Mouse (Mus musculus): ENCODE measurements around the gene Palm2. TPM values are rescaled to one million over a fixed set of nuclear protein-coding genes. Genes with fewer than 3 reads are reported as not detected.

Palm2 gene
- polyA plus RNA-seq, 1 experiment from 2014 or later: 3.9 TPM

DNA sequence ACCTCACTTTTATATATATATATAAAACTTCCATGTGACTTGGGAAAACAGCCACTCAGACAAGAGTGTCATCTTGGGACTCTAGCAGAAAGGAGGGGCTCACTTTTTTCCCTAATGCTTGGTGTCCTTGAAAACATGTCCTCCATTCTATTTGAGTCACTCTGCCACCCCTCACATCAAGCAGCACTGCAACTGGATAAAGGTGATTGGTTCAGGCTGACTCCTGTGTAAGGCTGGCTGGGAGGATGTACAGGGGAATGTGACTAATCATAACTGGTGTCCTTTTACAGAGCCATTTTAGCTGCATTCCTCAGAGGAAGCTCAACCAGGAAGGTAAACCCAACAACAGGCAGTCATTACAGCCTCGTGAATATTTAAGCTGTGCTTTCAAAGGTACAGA lies 200.9 kb downstream of the Palm2 start:
- no peaks in the 10 kb centered on the region for H3K4me1 ChIP-seq (replicated peaks)
- no peak overlapping the region for H3K4me3 ChIP-seq (replicated peaks)
- no peaks in the 10 kb centered on the region for H3K27me3 ChIP-seq (replicated peaks)
- no peak overlapping the region for H3K4me2 ChIP-seq (replicated peaks)
- 57% methylated on average over 1 of the region's 1 CpGs for WGBS
- no peak overlapping the region for H3K9ac ChIP-seq
- no peak overlapping the region for H3K27ac ChIP-seq
- H3K36me3 ChIP-seq: no peaks in the 10 kb centered on the region
- no peaks in the 10 kb centered on the region for H3K9me3 ChIP-seq
- ATAC-seq: no peak

DNA sequence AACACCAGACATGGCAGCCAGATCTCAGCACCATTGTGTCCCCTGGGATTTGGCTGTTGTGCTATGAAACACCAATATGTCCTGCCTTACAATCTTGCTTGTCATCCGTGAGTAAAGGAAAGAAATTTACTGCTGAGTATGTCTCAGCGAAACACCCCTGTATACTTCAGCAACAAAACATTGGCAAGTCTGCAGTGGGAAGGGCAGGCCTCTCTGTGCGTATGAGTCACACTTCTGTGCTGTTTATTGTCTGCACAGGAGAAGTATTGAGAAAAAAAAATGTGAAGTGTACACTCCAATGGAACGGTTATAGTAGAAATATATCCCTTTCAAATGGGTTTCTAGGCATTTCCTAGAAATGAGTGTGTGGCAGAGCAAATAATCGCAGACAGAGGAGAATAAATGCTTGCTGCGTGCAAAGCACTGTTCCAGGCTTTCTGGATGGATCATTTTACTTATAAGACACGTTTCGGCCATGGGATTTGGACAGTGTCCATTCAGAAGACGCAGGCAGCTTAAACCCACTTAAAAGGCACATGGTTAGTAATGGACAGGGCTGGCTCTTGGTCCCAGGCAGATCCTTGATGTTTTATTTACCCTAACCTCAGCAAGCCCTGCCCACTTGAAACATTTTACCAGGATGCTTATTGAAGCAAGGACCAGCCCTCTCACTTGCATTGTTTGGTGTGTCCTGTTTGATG lies 202.9 kb downstream of the Palm2 start:
- 48% methylated on average over 9 of the region's 9 CpGs for WGBS
- H3K4me3 ChIP-seq (replicated peaks): no peak overlapping the region
- no peaks in the 10 kb centered on the region for H3K36me3 ChIP-seq
- H3K9me3 ChIP-seq: no peaks in the 10 kb centered on the region
- H3K27me3 ChIP-seq (replicated peaks): no peaks in the 10 kb centered on the region
- no peak overlapping the region for H3K27ac ChIP-seq
- no peak overlapping the region for H3K4me2 ChIP-seq (replicated peaks)
- H3K9ac ChIP-seq: no peak overlapping the region
- H3K4me1 ChIP-seq (replicated peaks): no peaks in the 10 kb centered on the region
- no peak for ATAC-seq

DNA sequence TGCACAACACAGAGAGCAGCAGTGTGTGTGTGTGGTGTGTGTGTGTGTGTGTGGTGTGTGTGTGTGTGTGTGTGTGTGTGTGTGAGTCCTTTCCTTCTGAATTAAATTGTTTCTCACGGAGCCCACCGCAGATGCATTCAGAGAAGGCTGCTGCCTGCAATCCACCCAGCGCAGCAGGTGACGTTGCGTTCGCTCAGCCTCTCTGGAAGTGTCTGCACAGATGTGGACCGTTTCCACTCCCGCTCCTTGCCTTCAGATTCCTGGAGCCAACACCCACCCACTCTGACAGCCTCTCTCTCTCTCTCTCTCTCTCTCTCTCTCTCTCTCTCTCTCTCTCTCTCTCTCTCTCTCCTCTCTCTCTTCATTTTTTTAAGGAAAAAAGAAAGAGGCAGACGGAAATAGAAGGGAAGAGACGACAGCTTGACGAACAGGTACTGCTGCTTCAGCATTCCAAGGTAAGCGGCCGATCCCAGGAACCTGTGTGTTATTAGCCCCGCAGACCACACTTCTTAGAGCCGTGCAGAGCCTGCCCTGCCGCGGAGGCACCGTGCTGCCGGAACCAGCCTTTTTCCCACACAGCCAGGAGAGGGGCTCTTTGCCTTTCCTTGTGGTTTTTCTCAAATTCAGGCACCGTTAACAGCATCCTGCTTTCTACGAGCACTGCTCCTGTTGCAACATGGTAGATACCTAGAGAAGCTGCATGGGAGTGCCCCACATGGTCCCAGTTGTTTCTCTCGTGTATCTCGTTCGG lies 203.8 kb downstream of the Palm2 start:
- Histone ChIP-seq H3K9me3 (no peaks in the 10 kb centered on the region), H3K27me3 (replicated peaks) (no peaks in the 10 kb centered on the region), H3K4me3 (replicated peaks) (peak overlapping the region; percentile 27), H3K36me3 (no peaks in the 10 kb centered on the region), H3K4me1 (replicated peaks) (no peaks in the 10 kb centered on the region), H3K9ac (peak overlapping the region; percentile 31), H3K27ac (no peak overlapping the region), H3K4me2 (replicated peaks) (peak overlapping the region; percentile 62)
- 19% methylated on average over 24 of the region's 24 CpGs for WGBS
- ATAC-seq: no peak

DNA sequence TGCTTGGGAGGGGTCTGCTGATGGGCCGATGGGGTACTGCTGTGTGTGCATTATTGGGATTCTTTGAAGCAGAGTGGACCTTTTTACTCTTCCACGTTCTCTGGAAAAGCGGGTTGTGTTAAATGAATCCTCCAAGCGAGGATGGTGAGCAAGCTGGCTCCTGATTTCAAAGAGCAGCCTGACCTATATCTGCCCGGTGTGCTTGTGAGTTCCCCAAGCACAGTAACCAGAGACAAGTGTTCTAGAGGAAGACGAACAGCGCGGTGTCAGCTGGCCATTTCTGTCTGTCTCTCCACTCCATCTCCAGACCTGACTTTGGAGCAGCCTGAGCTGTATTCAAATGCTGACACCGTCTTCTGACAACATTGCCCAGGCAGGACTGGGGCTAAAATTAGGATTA lies 204.9 kb downstream of the Palm2 start:
- H3K36me3 ChIP-seq: no peaks in the 10 kb centered on the region
- H3K4me2 ChIP-seq (replicated peaks): no peak overlapping the region
- no peaks in the 10 kb centered on the region for H3K9me3 ChIP-seq
- WGBS: 81% methylated on average over 9 of the region's 9 CpGs
- H3K27ac ChIP-seq: no peak overlapping the region
- H3K4me1 ChIP-seq (replicated peaks): no peaks in the 10 kb centered on the region
- no peak for ATAC-seq
- H3K4me3 ChIP-seq (replicated peaks): no peak overlapping the region
- no peak overlapping the region for H3K9ac ChIP-seq
- no peaks in the 10 kb centered on the region for H3K27me3 ChIP-seq (replicated peaks)

DNA sequence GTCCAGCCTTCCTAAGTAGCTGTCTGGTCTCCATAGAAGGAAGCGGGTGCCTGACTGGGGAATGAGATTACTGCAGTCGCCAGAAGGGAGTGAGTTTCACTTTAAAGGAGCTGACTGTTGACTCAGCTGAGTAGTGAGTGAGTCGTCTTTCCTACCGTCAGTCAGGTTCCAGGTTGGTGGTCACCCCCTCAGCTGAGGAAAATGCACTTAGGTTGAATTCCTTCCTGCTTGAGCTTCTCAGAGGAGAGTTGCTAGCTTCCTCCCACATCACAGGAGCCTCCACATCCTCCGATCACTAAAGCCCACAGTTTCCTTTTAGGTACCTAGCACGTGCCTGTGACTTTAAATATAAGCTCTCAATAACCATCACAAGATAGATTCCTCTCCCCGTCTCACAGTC lies 206.2 kb downstream of the Palm2 start:
- Histone ChIP-seq H3K36me3 (no peaks in the 10 kb centered on the region), H3K4me3 (replicated peaks) (no peak overlapping the region), H3K4me1 (replicated peaks) (no peaks in the 10 kb centered on the region), H3K4me2 (replicated peaks) (no peak overlapping the region), H3K9ac (no peak overlapping the region), H3K9me3 (no peaks in the 10 kb centered on the region), H3K27ac (no peak overlapping the region), H3K27me3 (replicated peaks) (no peaks in the 10 kb centered on the region)
- 35% methylated on average over 7 of the region's 7 CpGs for WGBS
- no peak for ATAC-seq

DNA sequence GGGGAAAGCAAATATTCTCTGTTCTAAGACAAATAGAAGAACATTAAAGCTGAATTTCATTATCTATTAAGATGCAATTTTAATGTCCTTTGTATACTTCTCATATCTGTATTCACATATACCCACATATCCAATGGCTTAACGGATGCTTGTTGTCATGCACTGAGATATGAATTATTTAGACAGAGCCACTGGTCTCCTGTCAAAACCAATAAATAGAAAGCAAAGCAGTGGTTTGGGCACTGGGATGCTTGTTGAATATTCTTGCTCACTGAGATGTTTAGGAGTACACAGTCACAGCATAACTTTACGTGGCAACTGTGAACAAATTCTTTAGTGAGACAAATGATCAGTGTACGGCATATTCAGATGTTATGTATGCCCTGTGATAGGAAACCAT lies 206.9 kb downstream of the Palm2 start:
- no peak overlapping the region for H3K4me2 ChIP-seq (replicated peaks)
- 84% methylated on average over 3 of the region's 3 CpGs for WGBS
- no peak overlapping the region for H3K4me3 ChIP-seq (replicated peaks)
- no peak overlapping the region for H3K27ac ChIP-seq
- no peak for ATAC-seq
- H3K9me3 ChIP-seq: no peaks in the 10 kb centered on the region
- no peaks in the 10 kb centered on the region for H3K27me3 ChIP-seq (replicated peaks)
- no peak overlapping the region for H3K9ac ChIP-seq
- no peaks in the 10 kb centered on the region for H3K36me3 ChIP-seq
- H3K4me1 ChIP-seq (replicated peaks): no peaks in the 10 kb centered on the region

DNA sequence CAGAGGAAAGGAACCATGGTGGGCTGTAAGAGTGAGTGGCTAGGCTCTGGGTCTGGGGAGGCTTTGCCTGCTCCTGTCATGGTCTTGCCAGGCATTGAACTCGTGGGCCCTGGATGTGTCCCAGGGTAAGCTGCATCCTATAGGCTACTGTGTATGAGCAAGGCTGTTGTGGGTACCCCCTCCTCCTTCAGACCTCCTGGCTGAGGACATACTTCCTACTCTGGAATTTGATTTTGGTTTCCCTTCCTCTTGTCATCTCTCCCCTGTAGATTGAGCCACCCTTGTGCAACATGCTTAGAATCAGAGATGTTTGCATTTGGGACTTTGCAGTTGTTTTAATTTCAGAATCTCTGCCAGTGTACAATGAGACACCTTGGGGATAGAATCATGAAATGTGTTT lies 216.9 kb downstream of the Palm2 start:
- Histone ChIP-seq H3K27ac (no peak overlapping the region), H3K4me2 (replicated peaks) (no peak overlapping the region), H3K4me1 (replicated peaks) (no peaks in the 10 kb centered on the region), H3K36me3 (0 out of 2 replicates have a peak, but pooled peaks cover 5% of the 10 kb centered on the region), H3K9me3 (no peaks in the 10 kb centered on the region), H3K9ac (no peak overlapping the region), H3K27me3 (replicated peaks) (no peaks in the 10 kb centered on the region), H3K4me3 (replicated peaks) (no peak overlapping the region)
- 83% methylated on average over 1 of the region's 1 CpGs for WGBS
- no peak for ATAC-seq

DNA sequence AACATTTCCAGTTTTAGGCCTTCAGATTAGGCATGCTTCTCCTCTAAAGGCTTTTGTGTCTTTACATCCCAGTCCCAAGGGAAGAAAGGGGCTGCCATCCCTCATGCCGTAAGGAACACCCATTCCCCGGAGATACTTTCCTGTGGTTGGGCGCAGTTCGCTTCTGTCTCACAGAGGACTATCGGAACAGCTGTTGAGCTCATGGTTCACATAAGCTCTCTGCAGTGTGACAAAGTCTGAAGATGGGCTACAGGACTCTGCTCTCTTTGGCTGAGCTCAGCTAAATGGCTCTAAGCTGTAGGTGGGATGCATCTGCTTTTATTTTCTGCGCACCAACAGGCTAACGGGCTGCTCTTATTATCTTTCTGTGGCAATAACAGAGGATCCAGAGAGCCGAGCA lies 217.5 kb downstream of the Palm2 start:
- Histone ChIP-seq H3K9ac (no peak overlapping the region), H3K4me1 (replicated peaks) (no peaks in the 10 kb centered on the region), H3K9me3 (no peaks in the 10 kb centered on the region), H3K27me3 (replicated peaks) (no peaks in the 10 kb centered on the region), H3K27ac (no peak overlapping the region), H3K4me3 (replicated peaks) (no peak overlapping the region), H3K4me2 (replicated peaks) (no peak overlapping the region), H3K36me3 (0 out of 2 replicates have a peak, but pooled peaks cover 5% of the 10 kb centered on the region)
- WGBS: 85% methylated on average over 8 of the region's 8 CpGs
- no peak for ATAC-seq

DNA sequence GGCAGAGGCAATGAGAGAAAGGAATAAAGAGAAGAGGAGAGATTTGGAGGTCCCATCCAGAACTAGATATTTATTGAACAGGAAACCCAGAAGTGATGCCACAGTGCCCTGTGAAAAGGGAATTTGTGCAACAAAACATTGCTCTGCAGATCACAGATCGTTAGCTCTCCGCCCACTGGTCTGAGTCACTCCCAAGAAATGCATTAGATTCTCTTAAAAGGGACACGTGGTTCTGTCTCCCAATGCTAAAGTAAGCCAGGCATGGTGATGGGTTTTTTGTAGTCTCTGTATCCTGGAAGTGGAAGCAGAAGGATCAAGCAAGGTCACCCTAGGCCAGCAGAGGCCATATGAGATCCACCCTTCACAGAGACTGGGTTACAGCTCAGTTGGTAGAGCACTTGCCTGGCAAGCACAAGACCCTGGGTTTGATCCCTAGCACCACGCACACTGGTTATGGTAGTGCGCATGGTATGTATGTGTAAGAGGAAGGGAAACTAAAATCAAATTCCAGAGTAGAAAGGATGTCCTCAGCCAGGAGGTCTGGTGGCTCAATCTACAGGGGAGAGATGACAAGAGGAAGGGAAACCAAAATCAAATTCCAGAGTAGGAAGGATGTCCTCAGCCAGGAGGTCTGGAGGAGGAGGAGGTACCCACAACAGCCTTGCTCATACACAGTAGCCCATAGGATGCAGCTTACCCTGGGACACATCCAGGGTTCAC lies 218.3 kb downstream of the Palm2 start:
- ATAC-seq: no peak
- H3K27me3 ChIP-seq (replicated peaks): no peaks in the 10 kb centered on the region
- WGBS: 67% methylated on average over 5 of the region's 5 CpGs
- H3K4me3 ChIP-seq (replicated peaks): no peak overlapping the region
- no peaks in the 10 kb centered on the region for H3K9me3 ChIP-seq
- no peak overlapping the region for H3K27ac ChIP-seq
- H3K4me2 ChIP-seq (replicated peaks): no peak overlapping the region
- 0 out of 2 replicates have a peak, but pooled peaks cover 5% of the 10 kb centered on the region for H3K36me3 ChIP-seq
- H3K4me1 ChIP-seq (replicated peaks): no peaks in the 10 kb centered on the region
- no peak overlapping the region for H3K9ac ChIP-seq

DNA sequence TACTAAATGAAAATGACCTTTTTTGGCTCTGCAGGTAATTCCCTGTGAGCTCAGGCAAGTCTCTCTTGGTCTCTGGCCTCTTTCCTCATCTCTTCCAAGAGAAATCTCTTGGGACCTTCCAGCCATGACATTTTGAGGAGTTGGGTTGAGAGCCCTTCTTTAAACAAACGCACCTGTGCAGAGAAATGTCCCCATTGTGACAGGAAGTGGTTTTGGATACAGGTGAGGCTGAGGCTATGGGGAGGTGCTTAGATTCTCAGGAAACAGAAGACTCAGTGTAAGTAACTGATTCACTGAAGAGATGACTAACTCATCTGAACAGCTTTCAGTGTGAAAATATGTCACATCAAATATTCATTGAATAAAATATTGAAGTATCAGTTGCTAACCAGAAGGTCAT lies 221.9 kb downstream of the Palm2 start:
- no peaks in the 10 kb centered on the region for H3K9me3 ChIP-seq
- ATAC-seq: no peak

DNA sequence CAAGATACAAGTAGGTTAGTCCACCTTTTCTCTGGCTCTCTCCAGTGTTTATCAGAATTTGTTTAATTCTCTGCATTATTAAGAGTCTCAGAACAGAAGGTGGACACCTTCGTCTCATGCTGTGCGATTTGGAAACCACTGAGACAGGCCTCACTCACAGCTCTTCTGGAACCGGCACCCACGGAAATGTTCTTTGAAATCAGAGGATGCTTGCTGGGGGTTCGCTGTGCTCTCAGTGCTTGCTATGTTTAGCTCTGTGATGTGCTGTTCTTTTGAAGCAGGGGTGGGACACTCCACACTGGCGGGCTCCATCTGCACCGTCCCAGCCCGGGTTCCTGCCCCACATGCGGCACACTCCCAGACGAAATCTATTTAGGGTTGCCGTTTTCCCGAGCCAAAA lies 222.3 kb downstream of the Palm2 start:
- H3K4me2 ChIP-seq (replicated peaks): no peak overlapping the region
- no peak overlapping the region for H3K4me3 ChIP-seq (replicated peaks)
- H3K9me3 ChIP-seq: no peaks in the 10 kb centered on the region
- 94% methylated on average over 12 of the region's 12 CpGs for WGBS
- H3K27me3 ChIP-seq (replicated peaks): no peaks in the 10 kb centered on the region
- no peak overlapping the region for H3K27ac ChIP-seq
- H3K4me1 ChIP-seq (replicated peaks): no peaks in the 10 kb centered on the region
- no peak overlapping the region for H3K9ac ChIP-seq
- no peak for ATAC-seq
- 0 out of 2 replicates have a peak, but pooled peaks cover 2% of the 10 kb centered on the region for H3K36me3 ChIP-seq

More for the DNA sequence above, 221.9 kb downstream of the Palm2 start:
- H3K36me3 ChIP-seq: 0 out of 2 replicates have a peak, but pooled peaks cover 2% of the 10 kb centered on the region
- no peak overlapping the region for H3K27ac ChIP-seq
- H3K4me2 ChIP-seq (replicated peaks): no peak overlapping the region
- H3K9ac ChIP-seq: no peak overlapping the region
- 80% methylated on average over 1 of the region's 1 CpGs for WGBS
- no peaks in the 10 kb centered on the region for H3K27me3 ChIP-seq (replicated peaks)
- no peaks in the 10 kb centered on the region for H3K4me1 ChIP-seq (replicated peaks)
- H3K4me3 ChIP-seq (replicated peaks): no peak overlapping the region

DNA sequence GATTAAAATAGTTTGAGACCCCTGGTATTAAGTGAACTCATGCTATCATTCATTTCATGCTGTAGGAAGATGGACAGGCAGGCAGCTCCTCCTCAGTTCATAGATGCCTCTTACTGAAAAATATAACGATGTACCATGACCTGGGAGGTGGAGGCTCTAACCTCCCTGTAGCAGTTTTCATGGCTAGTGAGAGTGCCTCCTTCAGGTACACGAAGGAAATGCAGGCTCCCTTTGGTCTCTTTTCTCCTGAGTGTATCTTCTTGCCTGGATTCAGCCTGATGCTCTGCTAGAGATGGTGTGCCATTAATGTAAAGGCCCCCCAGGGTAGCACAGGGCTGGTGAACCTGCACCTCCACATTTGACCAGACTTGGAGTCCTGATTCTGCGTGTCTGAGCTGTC lies 222.8 kb downstream of the Palm2 start:
- H3K9me3 ChIP-seq: no peaks in the 10 kb centered on the region
- H3K4me2 ChIP-seq (replicated peaks): no peak overlapping the region
- WGBS: 85% methylated on average over 3 of the region's 3 CpGs
- no peak overlapping the region for H3K9ac ChIP-seq
- ATAC-seq: no peak
- 0 out of 2 replicates have a peak, but pooled peaks cover 2% of the 10 kb centered on the region for H3K36me3 ChIP-seq
- H3K4me3 ChIP-seq (replicated peaks): no peak overlapping the region
- H3K27me3 ChIP-seq (replicated peaks): no peaks in the 10 kb centered on the region
- H3K27ac ChIP-seq: no peak overlapping the region
- no peaks in the 10 kb centered on the region for H3K4me1 ChIP-seq (replicated peaks)

All from intestine, embryonic 15.5 days (tissue).